Mouse (Mus musculus): Measurements from ENCODE around the gene Hyal1.

DNA sequence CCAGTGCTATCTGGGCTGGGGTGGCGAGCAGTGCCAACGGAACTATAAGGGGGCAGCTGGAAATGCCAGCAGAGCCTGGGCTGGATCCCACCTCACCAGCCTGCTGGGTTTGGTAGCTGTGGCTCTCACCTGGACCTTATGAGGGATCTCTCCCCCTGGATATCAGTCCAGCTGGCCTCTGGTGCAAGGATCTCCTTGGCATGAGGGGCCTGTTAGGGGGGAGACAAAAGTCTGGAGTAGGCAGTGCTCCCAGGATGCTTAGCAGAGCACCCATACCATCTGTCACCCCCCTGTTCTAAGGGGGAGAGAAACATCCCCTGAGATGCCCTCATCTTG is 4.4 kb upstream of the Hyal1 start:
- TF ChIP-seq CTCF (IDR thresholded peaks at IDR 0.05; ENCODE audit: low read depth, low read length), result no peak
- TF ChIP-seq GATA1 (IDR thresholded peaks at IDR 0.05; ENCODE audit: borderline replicate concordance, low read length), result no peak
- TF ChIP-seq POLR2AphosphoS5 (IDR thresholded peaks at IDR 0.05; ENCODE audit: insufficient replicate concordance, low read depth, low read length), result no peak
- TF ChIP-seq TAL1 (conservative IDR thresholded peaks at IDR 0.05; ENCODE audit: low read depth, low read length), result no peak

Data from G1E (cell line).